ENCODE assay signal across 7 mouse cellular contexts in genomic region chr6:31639460-31639859, GRCm38 (mm10).
DNase-seq lines count a peak whose midpoint lies in the region; ATAC-seq lines count a peak whose summit lies in the region.

No protein-coding gene starts in this region.

- no peaks in the 10 kb centered on the region for H3K27me3 ChIP-seq in forebrain, embryonic 15.5 days
- H3K27me3 ChIP-seq in hindbrain, embryonic 10.5 days (ENCODE audit: insufficient read depth, poor library complexity, severe bottlenecking) = peaks cover 22% of the 10 kb centered on the region

- H3K36me3 ChIP-seq in forebrain, embryonic 15.5 days = no peaks in the 10 kb centered on the region
- H3K36me3 ChIP-seq in hindbrain, embryonic 10.5 days = no peaks in the 10 kb centered on the region

- H3K4me1 ChIP-seq in forebrain, embryonic 15.5 days = peaks cover 6% of the 10 kb centered on the region
- H3K4me1 ChIP-seq in hindbrain, embryonic 10.5 days (replicated peaks) = peaks cover 33% of the 10 kb centered on the region

- H3K27ac ChIP-seq in forebrain, embryonic 15.5 days (replicated peaks) = no peak overlapping the region
- H3K27ac ChIP-seq in hindbrain, embryonic 10.5 days = peak overlapping the region; percentile 35; the same call in 1 of the 2 replicates

- H3K9me3 ChIP-seq in forebrain, embryonic 15.5 days = no peaks in the 10 kb centered on the region
- no peaks in the 10 kb centered on the region for H3K9me3 ChIP-seq in hindbrain, embryonic 10.5 days

- H3K4me2 ChIP-seq in forebrain, embryonic 15.5 days (replicated peaks) = no peak overlapping the region

- peak; percentile 79 for DNase-seq in NIH3T3 (ENCODE audit: low read depth)
- DNase-seq in c-Kit-positive CD71-positive TER-119-positive erythroid progenitor cells, embryonic 14.5 days (ENCODE audit: low spot score) = peak; percentile 76
- DNase-seq in hindbrain, embryonic 10.5 days (ENCODE audit: low spot score) = peak; percentile 80
- peak; percentile 58 to 80 for DNase-seq in layer of hippocampus, postnatal 25 days (ENCODE audit: extremely low spot score in 1 of 2, low spot score in 1 of 2)
- peak; percentile 73 for DNase-seq in lung, postnatal 25 days (ENCODE audit: low spot score)
- peak; percentile 74 to 80 for DNase-seq in right cerebral cortex, adult 2 months (ENCODE audit: low spot score in 2 of 2)

- no peak overlapping the region for H3K4me3 ChIP-seq in forebrain, embryonic 15.5 days
- H3K4me3 ChIP-seq in hindbrain, embryonic 10.5 days = no peak overlapping the region

- H3K9ac ChIP-seq in forebrain, embryonic 15.5 days (replicated peaks) = no peak overlapping the region

- WGBS in forebrain, embryonic 15.5 days = 17% methylated on average over 2 of the region's 2 CpGs
- WGBS in hindbrain, embryonic 10.5 days = 14% methylated on average over 2 of the region's 2 CpGs

- ATAC-seq in forebrain, embryonic 15.5 days (replicated peaks) = peak; percentile 55
